Mouse (Mus musculus) stomach, postnatal 0 days (tissue): ENCODE measurements at regions not wholly inside any gene's neighbourhood (a gene's known extent, or its start where the extent isn't known, plus 50 kb on each side); places are given as distances from the start of the nearest gene placed in this dataset.

ENCODE experiments used
- CTCF ChIP-seq: IDR thresholded peaks from 2 replicates; pipeline ENCODE4 v1.5.1; 2016; ENCODE audit warnings: antibody characterized with exemption, low read depth, mild to moderate bottlenecking, moderate library complexity
- EP300 ChIP-seq: optimal IDR thresholded peaks from 2 replicates; pipeline ENCODE3; 2016; ENCODE audit warnings: antibody characterized with exemption

GRCm38 (mm10) chr11:19760861-19761693, 163.1 kb upstream of the Spred2 start:
- peak; percentile 95 for TF ChIP-seq CTCF
- TF ChIP-seq EP300, result no peak
